Mouse (Mus musculus) midbrain, embryonic 13.5 days (tissue): ENCODE measurements around the gene Itga11. TPM values are rescaled to one million over a fixed set of nuclear protein-coding genes. Genes with fewer than 3 reads are reported as not detected.
A peak's percentile ranks its signal among the peaks of the same experiment; 100 is the strongest.

Source experiments
- ATAC-seq: fragments of 200-750 bp; cut with Nextera tagmentation; 2 replicates; pipeline ENCODE4 v1.8.0; 2017; ENCODE audit warnings: mild to moderate bottlenecking, moderate TSS enrichment, moderate library complexity
- H3K27ac ChIP-seq: fragments of 300-500 bp; sonication (generic); 2 replicates; pipeline ENCODE4 v1.5.1; 2015; ENCODE audit warnings: inconsistent platforms, mild to moderate bottlenecking, moderate library complexity
- H3K27me3 ChIP-seq: fragments of 300-500 bp; sonication (generic); 2 replicates; pipeline ENCODE4 v1.6.1; 2015; ENCODE audit warnings: mild to moderate bottlenecking, inconsistent platforms
- H3K36me3 ChIP-seq: fragments of 300-500 bp; sonication (generic); 2 replicates; pipeline ENCODE4 v1.6.1; 2015; ENCODE audit warnings: mild to moderate bottlenecking, inconsistent platforms
- H3K4me1 ChIP-seq: fragments of 300-500 bp; sonication (generic); replicated peaks from 2 replicates; pipeline ENCODE4 v1.6.1; 2015; ENCODE audit warnings: inconsistent platforms
- H3K4me2 ChIP-seq: fragments of 300-500 bp; sonication (generic); replicated peaks from 2 replicates; pipeline ENCODE4 v1.6.1; 2015; ENCODE audit warnings: moderate library complexity, mild to moderate bottlenecking, inconsistent platforms
- H3K4me3 ChIP-seq: fragments of 300-500 bp; sonication (generic); replicated peaks from 2 replicates; pipeline ENCODE4 v1.5.1; 2015; ENCODE audit warnings: mild to moderate bottlenecking, inconsistent platforms
- H3K9ac ChIP-seq: fragments of 300-500 bp; sonication (generic); replicated peaks from 2 replicates; pipeline ENCODE4 v1.6.1; 2015; ENCODE audit warnings: mild to moderate bottlenecking, inconsistent platforms
- H3K9me3 ChIP-seq: fragments of 300-500 bp; sonication (generic); 2 replicates; pipeline ENCODE4 v1.6.1; 2016; ENCODE audit warnings: mild to moderate bottlenecking, inconsistent platforms
- WGBS: fragments of 180-500 bp; shearing (Covaris S2); methylation state at CpG from one replicate; pipeline ENCODE4 v1.1.7; 2015; 5-methylcytosine and 5-hydroxymethylcytosine counted together
- polyA plus RNA-seq: library from polyadenylated mRNA; unstranded; fragments of >200 nt; fragmentation: Nextera tagmentation; extraction: Ambion mirVana; gene quantifications from 2 replicates; pipeline ENCODE4 v1.2.1, GENCODE M21; 2015

Itga11 gene
- 1.4 and 1.7 TPM in 2 replicates for polyA plus RNA-seq

GRCm38 (mm10) chr9:62677641-62678549 is at the start of gene Itga11:
TSS of gene Itga11 (plus strand) at chr9:62677826.
- H3K9me3 ChIP-seq, result no peaks in the 10 kb centered on the region
- peak; percentile 71 for ATAC-seq

GRCm38 (mm10) chr9:62630631-62631240 is 46.9 kb upstream of the Itga11 start:
- Histone ChIP-seq H3K4me2 (no peak overlapping the region), H3K36me3 (no peaks in the 10 kb centered on the region), H3K4me1 (no peaks in the 10 kb centered on the region), H3K4me3 (no peak overlapping the region), H3K27me3 (no peaks in the 10 kb centered on the region), H3K9me3 (no peaks in the 10 kb centered on the region), H3K9ac (no peak overlapping the region), H3K27ac (no peak overlapping the region)
- no peak for ATAC-seq
- 83% methylated on average over 10 of the region's 10 CpGs for WGBS

More at GRCm38 (mm10) chr9:62677641-62678549, at the start of gene Itga11:
- Histone ChIP-seq H3K27me3 (peaks cover 52% of the 10 kb centered on the region), H3K4me3 (peak within 1 kb of the TSS; percentile 36), H3K27ac (no peak within 1 kb of the TSS), H3K36me3 (no peaks in the 10 kb centered on the region), H3K9ac (peak within 1 kb of the TSS; percentile 56), H3K4me1 (peaks cover 17% of the 10 kb centered on the region), H3K4me2 (peak within 1 kb of the TSS; percentile 63)
- WGBS, result 2% methylated on average over 45 of the region's 45 CpGs

- Histone ChIP-seq H3K36me3 (no peaks in the 10 kb centered on the region), H3K9ac (no peak overlapping the region), H3K4me2 (no peak overlapping the region), H3K9me3 (no peaks in the 10 kb centered on the region), H3K4me3 (no peak overlapping the region), H3K27ac (no peak overlapping the region), H3K4me1 (no peaks in the 10 kb centered on the region), H3K27me3 (no peaks in the 10 kb centered on the region)
- 89% methylated on average over 6 of the region's 6 CpGs for WGBS
- ATAC-seq, result no peak
Observed at GRCm38 (mm10) chr9:62632392-62632791, 45.2 kb upstream of the Itga11 start.

DNA sequence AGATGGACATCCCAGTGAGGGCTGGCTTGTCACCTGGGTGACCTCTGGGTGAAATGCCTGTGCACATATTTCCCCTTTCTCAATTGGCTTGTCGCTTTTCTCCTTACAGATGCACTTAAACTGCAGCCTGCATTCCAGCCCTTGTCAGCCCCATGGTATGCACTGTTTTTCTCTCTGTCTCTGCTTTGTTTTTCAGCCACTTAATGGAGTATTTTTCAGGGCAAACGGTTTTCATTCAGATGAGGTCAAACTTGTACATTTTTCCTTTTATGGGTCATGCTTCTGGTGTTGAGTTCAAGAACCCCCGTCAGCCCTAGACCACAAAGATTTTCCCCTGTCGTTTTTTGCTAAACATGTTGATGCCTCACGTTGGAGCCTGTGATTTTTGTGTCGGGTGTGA is 39.6 kb upstream of the Itga11 start:
- Histone ChIP-seq H3K36me3 (no peaks in the 10 kb centered on the region), H3K9me3 (no peaks in the 10 kb centered on the region), H3K4me2 (no peak overlapping the region), H3K27me3 (no peaks in the 10 kb centered on the region), H3K4me1 (no peaks in the 10 kb centered on the region), H3K9ac (no peak overlapping the region), H3K4me3 (no peak overlapping the region), H3K27ac (no peak overlapping the region)
- 69% methylated on average over 6 of the region's 6 CpGs for WGBS
- no peak for ATAC-seq

GRCm38 (mm10) chr9:62639686-62640085 is 37.9 kb upstream of the Itga11 start:
- WGBS, result 54% methylated on average over 4 of the region's 4 CpGs
- Histone ChIP-seq H3K9ac (no peak overlapping the region), H3K4me1 (no peaks in the 10 kb centered on the region), H3K4me3 (no peak overlapping the region), H3K9me3 (no peaks in the 10 kb centered on the region), H3K27ac (no peak overlapping the region), H3K36me3 (no peaks in the 10 kb centered on the region), H3K4me2 (no peak overlapping the region), H3K27me3 (no peaks in the 10 kb centered on the region)
- no peak for ATAC-seq

DNA sequence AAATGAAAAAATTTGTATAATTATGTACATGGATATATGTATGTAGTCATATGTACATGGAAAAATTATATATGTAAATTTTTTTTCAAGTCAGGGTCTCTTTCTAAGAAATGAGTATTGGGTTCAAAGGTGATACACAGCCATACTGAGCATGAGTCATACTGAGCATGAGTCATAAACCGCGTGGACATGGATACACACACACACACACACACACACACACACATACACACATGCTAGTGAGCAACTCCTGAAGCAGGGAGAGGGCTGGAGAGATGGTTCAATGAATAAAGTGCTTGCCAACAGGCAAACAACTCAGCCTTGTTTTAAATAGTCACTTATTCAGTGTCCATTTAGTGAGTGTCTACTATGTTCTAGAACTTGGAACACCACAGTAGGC is 37.4 kb upstream of the Itga11 start:
- Histone ChIP-seq H3K4me3 (no peak overlapping the region), H3K4me1 (no peaks in the 10 kb centered on the region), H3K27ac (no peak overlapping the region), H3K36me3 (no peaks in the 10 kb centered on the region), H3K27me3 (no peaks in the 10 kb centered on the region), H3K9ac (no peak overlapping the region), H3K4me2 (no peak overlapping the region), H3K9me3 (no peaks in the 10 kb centered on the region)
- ATAC-seq, result no peak
- 90% methylated on average over 2 of the region's 2 CpGs for WGBS

DNA sequence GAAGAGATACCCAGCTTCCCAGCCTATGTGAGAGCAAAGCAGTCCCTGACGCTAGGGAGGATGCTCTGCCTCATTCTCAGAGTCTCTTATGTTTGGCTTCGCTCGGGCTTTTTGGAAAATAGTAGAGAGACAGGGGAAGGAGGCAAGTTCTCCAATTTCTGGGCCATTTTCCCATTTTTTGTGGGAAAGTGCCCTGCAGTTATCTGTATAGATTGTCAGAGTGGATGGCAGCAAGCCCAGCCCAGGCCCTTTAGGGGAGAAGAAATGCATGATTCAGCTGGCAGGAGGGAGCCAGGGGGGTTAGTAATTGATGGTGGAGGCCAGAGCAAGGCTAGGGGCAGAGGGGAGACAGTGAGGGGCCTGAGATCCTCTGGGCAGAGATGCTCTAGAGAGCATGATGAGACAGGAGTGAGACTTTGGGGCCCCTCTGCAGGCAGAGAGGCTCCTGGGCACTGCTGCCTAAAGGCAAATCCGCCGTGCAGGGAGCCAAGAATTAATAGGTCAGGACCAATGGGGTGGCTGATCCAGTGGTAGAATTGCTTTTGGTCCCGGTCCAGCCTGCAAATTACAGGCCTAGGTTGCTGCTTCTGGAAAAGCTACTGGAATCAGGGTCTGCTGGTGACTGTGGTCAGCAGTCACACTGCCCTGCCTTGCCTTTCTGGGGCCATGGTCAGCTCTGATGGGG is 31.8 kb upstream of the Itga11 start:
- Histone ChIP-seq H3K9me3 (no peaks in the 10 kb centered on the region), H3K4me3 (no peak overlapping the region), H3K4me1 (peaks cover 14% of the 10 kb centered on the region; the same call in 1 of the 2 replicates), H3K27ac (no peak overlapping the region), H3K27me3 (no peaks in the 10 kb centered on the region), H3K9ac (no peak overlapping the region), H3K4me2 (no peak overlapping the region), H3K36me3 (no peaks in the 10 kb centered on the region)
- no peak for ATAC-seq
- WGBS, result 62% methylated on average over 6 of the region's 6 CpGs

DNA sequence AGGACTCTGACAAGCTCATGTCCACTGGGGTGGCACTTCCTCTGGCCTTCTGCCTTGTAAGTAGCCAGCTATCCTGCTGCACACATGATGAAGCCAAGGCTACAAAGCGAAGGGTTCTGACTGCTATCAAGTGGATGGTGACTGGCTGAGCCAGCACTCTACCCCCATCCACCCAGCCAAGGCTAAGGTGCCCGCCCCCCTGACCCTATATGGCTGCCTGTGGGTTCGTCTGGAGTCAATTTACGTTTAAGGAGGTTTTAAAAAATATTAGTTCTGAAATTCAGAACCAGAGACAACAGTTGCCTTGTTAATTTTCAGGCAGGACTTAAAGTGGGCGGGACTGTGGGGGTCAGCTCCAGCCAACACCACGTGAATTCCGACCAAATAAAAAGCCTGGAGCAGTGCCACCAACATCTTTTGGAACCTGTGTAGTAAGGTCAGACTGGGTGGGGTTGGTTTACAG is 30.9 kb upstream of the Itga11 start:
- WGBS, result 73% methylated on average over 7 of the region's 7 CpGs
- no peak for ATAC-seq
- no peak overlapping the region for H3K9ac ChIP-seq
- no peaks in the 10 kb centered on the region for H3K9me3 ChIP-seq
- no peak overlapping the region for H3K4me3 ChIP-seq
- H3K4me1 ChIP-seq, result peaks cover 14% of the 10 kb centered on the region; the same call in 1 of the 2 replicates
- no peak overlapping the region for H3K4me2 ChIP-seq
- H3K27me3 ChIP-seq, result no peaks in the 10 kb centered on the region
- H3K27ac ChIP-seq, result no peak overlapping the region
- no peaks in the 10 kb centered on the region for H3K36me3 ChIP-seq

DNA sequence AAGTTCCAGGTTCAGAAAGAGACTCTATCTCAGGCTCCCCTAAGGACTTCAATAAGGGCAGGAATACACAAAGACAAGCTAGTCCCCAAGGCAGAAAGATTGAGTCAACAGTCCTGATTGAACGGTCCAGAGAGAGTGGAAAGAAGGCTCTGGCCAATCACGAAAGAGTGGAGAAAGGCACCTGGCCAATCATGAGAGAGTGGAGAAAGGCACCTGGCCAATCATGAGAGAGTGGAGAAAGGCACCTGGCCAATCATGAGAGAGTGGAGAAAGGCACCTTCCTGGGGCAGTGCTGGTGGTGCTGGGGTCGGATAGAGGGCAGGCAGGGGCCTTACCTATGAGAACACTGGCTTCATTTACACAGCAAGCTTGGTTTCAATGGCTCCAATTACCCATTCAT is 28.2 kb upstream of the Itga11 start:
- no peak for ATAC-seq
- H3K4me3 ChIP-seq, result no peak overlapping the region
- WGBS, result 82% methylated on average over 3 of the region's 3 CpGs
- no peak overlapping the region for H3K4me2 ChIP-seq
- no peaks in the 10 kb centered on the region for H3K36me3 ChIP-seq
- H3K9ac ChIP-seq, result no peak overlapping the region
- peaks cover 14% of the 10 kb centered on the region; the same call in 1 of the 2 replicates for H3K4me1 ChIP-seq
- H3K27ac ChIP-seq, result no peak overlapping the region
- no peaks in the 10 kb centered on the region for H3K9me3 ChIP-seq
- H3K27me3 ChIP-seq, result no peaks in the 10 kb centered on the region

- Histone ChIP-seq H3K4me3 (no peak overlapping the region), H3K9me3 (no peaks in the 10 kb centered on the region), H3K4me2 (no peak overlapping the region), H3K4me1 (peaks cover 12% of the 10 kb centered on the region; the same call in 1 of the 2 replicates), H3K27me3 (no peaks in the 10 kb centered on the region), H3K9ac (no peak overlapping the region), H3K36me3 (no peaks in the 10 kb centered on the region), H3K27ac (no peak overlapping the region)
- 91% methylated on average over 6 of the region's 6 CpGs for WGBS
- no peak for ATAC-seq
Observed at GRCm38 (mm10) chr9:62650764-62651163, 26.9 kb upstream of the Itga11 start.

GRCm38 (mm10) chr9:62654336-62654735 is 23.3 kb upstream of the Itga11 start:
- Histone ChIP-seq H3K9ac (no peak overlapping the region), H3K4me1 (no peaks in the 10 kb centered on the region), H3K27me3 (no peaks in the 10 kb centered on the region), H3K4me3 (no peak overlapping the region), H3K9me3 (no peaks in the 10 kb centered on the region), H3K36me3 (no peaks in the 10 kb centered on the region), H3K27ac (no peak overlapping the region), H3K4me2 (no peak overlapping the region)
- 79% methylated on average over 6 of the region's 6 CpGs for WGBS
- no peak for ATAC-seq

- H3K4me3 ChIP-seq, result no peak overlapping the region
- 83% methylated on average over 3 of the region's 3 CpGs for WGBS
Observed at GRCm38 (mm10) chr9:62658016-62658415, 19.6 kb upstream of the Itga11 start.

More at GRCm38 (mm10) chr9:62658016-62658415, 19.6 kb upstream of the Itga11 start:
- H3K4me2 ChIP-seq, result no peak overlapping the region
- H3K27me3 ChIP-seq, result no peaks in the 10 kb centered on the region
- H3K4me1 ChIP-seq, result no peaks in the 10 kb centered on the region
- H3K36me3 ChIP-seq, result no peaks in the 10 kb centered on the region
- no peak for ATAC-seq
- no peak overlapping the region for H3K27ac ChIP-seq
- H3K9ac ChIP-seq, result no peak overlapping the region
- H3K9me3 ChIP-seq, result no peaks in the 10 kb centered on the region
